Mouse (Mus musculus) MEL (cell line): ENCODE results near the gene Ntn3.

ENCODE experiments used
- BHLHE40 ChIP-seq: IDR thresholded peaks from 2 replicates; pipeline ENCODE4 v1.6.1; 2012; ENCODE audit warnings: low read depth, mild to moderate bottlenecking, inconsistent platforms, low read length, improper control_type of control experiment, borderline replicate concordance
- CTCF ChIP-seq, 3 experiments: IDR thresholded peaks in 2 of 3; conservative IDR thresholded peaks in 1 of 3; 2 replicates each; pipeline ENCODE4 v1.5.1; 2011 to 2012; ENCODE audit warnings: low read length in 3 of 3, low read depth in 2 of 3, mild to moderate bottlenecking in 2 of 3, improper control_type of control experiment in 1 of 3, inconsistent platforms in 1 of 3, mixed read lengths in 1 of 3, moderate library complexity in 1 of 3; ENCODE audit not compliant: control insufficient read depth in 1 of 3, insufficient read depth in 1 of 3, poor library complexity in 1 of 3, severe bottlenecking in 1 of 3
- EP300 ChIP-seq, 2 experiments: IDR thresholded peaks; 2 replicates each; pipeline ENCODE4 v1.6.1; 2011; ENCODE audit warnings: improper control_type of control experiment in 2 of 2, low read length in 2 of 2, low read depth in 1 of 2, mild to moderate bottlenecking in 1 of 2
- ETS1 ChIP-seq: IDR thresholded peaks from 2 replicates; pipeline ENCODE4 v1.6.1; 2012; ENCODE audit warnings: low read depth, mild to moderate bottlenecking, inconsistent platforms, low read length, improper control_type of control experiment, moderate library complexity
- MAX ChIP-seq: IDR thresholded peaks from 2 replicates; pipeline ENCODE4 v1.6.1; 2011; ENCODE audit warnings: low read length, improper control_type of control experiment
- NRF1 ChIP-seq: IDR thresholded peaks from 2 replicates; pipeline ENCODE4 v1.6.1; 2014; ENCODE audit warnings: low read depth, mild to moderate bottlenecking, inconsistent platforms, low read length, improper control_type of control experiment, moderate library complexity; ENCODE audit not compliant: poor library complexity, insufficient read depth, severe bottlenecking
- RCOR1 ChIP-seq: IDR thresholded peaks from 2 replicates; pipeline ENCODE4 v1.6.1; 2012; ENCODE audit warnings: low read depth, mild to moderate bottlenecking, inconsistent platforms, low read length, improper control_type of control experiment
- TAL1 ChIP-seq: IDR thresholded peaks from 2 replicates; pipeline ENCODE4 v1.6.1; 2012; ENCODE audit warnings: mild to moderate bottlenecking, inconsistent platforms, low read length, moderate library complexity, mixed read lengths
- ZC3H11A ChIP-seq: IDR thresholded peaks from 2 replicates; pipeline ENCODE4 v1.6.1; 2012; ENCODE audit warnings: low read depth, mild to moderate bottlenecking, inconsistent platforms, low read length, improper control_type of control experiment

DNA sequence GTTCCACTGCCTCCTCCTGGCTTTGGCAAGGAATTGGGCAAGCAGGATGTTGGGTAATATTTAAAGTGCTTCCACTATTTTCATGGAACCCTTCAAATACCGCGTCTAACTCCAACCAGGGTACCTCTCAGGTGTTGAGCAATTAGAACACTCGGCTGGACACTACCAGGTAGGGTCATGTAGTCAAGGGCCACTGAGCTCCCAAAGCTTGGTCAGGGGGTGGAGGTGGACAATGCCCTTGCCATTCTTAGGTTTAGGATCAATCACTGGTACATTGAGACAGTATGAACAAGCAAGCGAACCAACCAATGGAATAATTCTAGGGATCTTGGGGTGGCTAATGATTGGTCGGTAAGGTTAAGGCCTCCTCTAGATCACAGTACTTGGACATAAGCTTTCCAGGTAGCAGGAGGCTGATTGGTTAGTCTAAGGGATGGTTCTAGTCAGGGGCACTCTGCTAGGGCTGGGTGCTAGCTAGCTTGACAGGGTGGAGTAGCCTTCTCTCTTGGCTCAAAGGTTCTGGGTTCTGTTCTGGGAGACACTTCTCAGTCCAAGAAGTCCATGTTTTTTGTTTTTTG lies 3.2 kb upstream of the Ntn3 start:
- TF ChIP-seq TAL1, result no peak
- TF ChIP-seq MAX, result no peak
- TF ChIP-seq CTCF (IDR thresholded peaks at IDR 0.05 in 2 of 3, conservative IDR thresholded peaks at IDR 0.05 in 1 of 3; ENCODE audit: control insufficient read depth in 1 of 3, insufficient read depth in 1 of 3, low read depth in 2 of 3, low read length in 3 of 3, poor library complexity in 1 of 3, severe bottlenecking in 1 of 3), result no peak
- TF ChIP-seq EP300 (IDR thresholded peaks at IDR 0.05; ENCODE audit: low read depth in 1 of 2, low read length in 2 of 2), result no peak
- no peak for TF ChIP-seq BHLHE40
- no peak for TF ChIP-seq RCOR1
- no peak for TF ChIP-seq NRF1
- TF ChIP-seq ZC3H11A, result no peak
- no peak for TF ChIP-seq ETS1
